Mouse (Mus musculus) testis, adult 2 months (tissue): ENCODE measurements at regions not wholly inside any gene's neighbourhood (a gene's known extent, or its start where the extent isn't known, plus 50 kb on each side); places are given as distances from the start of the nearest gene placed in this dataset.

Experiments
- CTCF ChIP-seq: fragments of 200-500 bp; IDR thresholded peaks from 2 replicates; pipeline ENCODE4 v1.5.1; 2012; ENCODE audit warnings: low read depth, mild to moderate bottlenecking, inconsistent platforms, low read length, moderate library complexity; ENCODE audit not compliant: control insufficient read depth, insufficient read depth, insufficient replicate concordance
- POLR2A ChIP-seq: fragments of 200-500 bp; IDR thresholded peaks from 2 replicates; pipeline ENCODE4 v1.6.1; 2012; ENCODE audit warnings: low read depth, mild to moderate bottlenecking, inconsistent platforms, low read length, moderate library complexity; ENCODE audit not compliant: control insufficient read depth

- TF ChIP-seq CTCF (no peak), POLR2A (no peak)
Observed at GRCm38 (mm10) chr12:82085771-82086400, 83.2 kb upstream of the Sipa1l1 start.
